Mouse (Mus musculus) ES-E14 (cell line): ENCODE data around the gene Sec16a.

ENCODE experiments used
- HCFC1 ChIP-seq: IDR thresholded peaks from 2 replicates; pipeline ENCODE4 v1.6.1; 2012; ENCODE audit warnings: low read length, inconsistent platforms, borderline replicate concordance; ENCODE audit not compliant: insufficient read depth
- MAFK ChIP-seq: IDR thresholded peaks from 2 replicates; pipeline ENCODE4 v1.6.1; 2014; ENCODE audit warnings: mild to moderate bottlenecking, low read depth, low read length, inconsistent platforms; ENCODE audit not compliant: insufficient read depth
- ZC3H11A ChIP-seq: IDR thresholded peaks from 2 replicates; pipeline ENCODE4 v1.6.1; 2012; ENCODE audit warnings: low read depth, mild to moderate bottlenecking, inconsistent platforms, low read length, borderline replicate concordance
- ZNF384 ChIP-seq: IDR thresholded peaks from 2 replicates; pipeline ENCODE4 v1.6.1; 2012; ENCODE audit warnings: low read depth, low read length, inconsistent platforms

GRCm38 (mm10) chr2:26438373-26438772 lies 6.6 kb downstream of the Sec16a start:
- TF ChIP-seq MAFK (no peak), HCFC1 (no peak), ZC3H11A (no peak), ZNF384 (no peak)
